Mouse (Mus musculus) testis, adult 2 months (tissue): ENCODE results near the gene Pde4dip. TPM values are rescaled to one million over a fixed set of nuclear protein-coding genes. Genes with fewer than 3 reads are reported as not detected.
A peak's percentile ranks its signal among the peaks of the same experiment; 100 is the strongest.

ENCODE experiments used
- H3K27ac ChIP-seq: fragments of 200-500 bp; 2 replicates; pipeline ENCODE4 v1.5.1; 2012; ENCODE audit warnings: low read depth, low read length; ENCODE audit not compliant: control insufficient read depth, insufficient read depth
- H3K27me3 ChIP-seq: fragments of 200-500 bp; 2 replicates; pipeline ENCODE4 v1.6.1; 2012; ENCODE audit warnings: mild to moderate bottlenecking, low read length, moderate library complexity; ENCODE audit not compliant: control insufficient read depth, insufficient read depth
- H3K36me3 ChIP-seq: fragments of 200-500 bp; 2 replicates; pipeline ENCODE4 v1.6.1; 2012; ENCODE audit warnings: mild to moderate bottlenecking, low read length; ENCODE audit not compliant: control insufficient read depth, insufficient read depth
- H3K4me1 ChIP-seq: fragments of 200-500 bp; 2 replicates; pipeline ENCODE4 v1.6.1; 2012; ENCODE audit warnings: low read length; ENCODE audit not compliant: control insufficient read depth, insufficient read depth
- H3K4me3 ChIP-seq: fragments of 200-500 bp; 2 replicates; pipeline ENCODE4 v1.5.1; 2012; ENCODE audit warnings: low read depth, mild to moderate bottlenecking, low read length, moderate library complexity, mixed read lengths; ENCODE audit not compliant: control insufficient read depth
- CTCF ChIP-seq: fragments of 200-500 bp; IDR thresholded peaks from 2 replicates; pipeline ENCODE4 v1.5.1; 2012; ENCODE audit warnings: low read depth, mild to moderate bottlenecking, inconsistent platforms, low read length, moderate library complexity; ENCODE audit not compliant: control insufficient read depth, insufficient read depth, insufficient replicate concordance
- POLR2A ChIP-seq: fragments of 200-500 bp; IDR thresholded peaks from 2 replicates; pipeline ENCODE4 v1.6.1; 2012; ENCODE audit warnings: low read depth, mild to moderate bottlenecking, inconsistent platforms, low read length, moderate library complexity; ENCODE audit not compliant: control insufficient read depth
- polyA plus RNA-seq: library from polyadenylated mRNA; depleted of rRNA; stranded (reverse); fragments of >200 nt; gene quantifications from 2 replicates; pipeline ENCODE4 v1.2.3, GENCODE M21; 2012

Pde4dip gene
- polyA plus RNA-seq, 1 experiment = 142 TPM

GRCm38 (mm10) chr3:97774861-97775260 is 113.6 kb downstream of the Pde4dip start:
- Histone ChIP-seq H3K36me3 (no peaks in the 10 kb centered on the region), H3K27ac (no peak overlapping the region), H3K27me3 (no peaks in the 10 kb centered on the region), H3K4me1 (no peaks in the 10 kb centered on the region), H3K4me3 (no peak overlapping the region)
- TF ChIP-seq POLR2A = no peak
- no peak for TF ChIP-seq CTCF

GRCm38 (mm10) chr3:97767771-97768762 is 120.4 kb downstream of the Pde4dip start:
- TF ChIP-seq POLR2A = no peak; the same call in none of the 2 replicates
- TF ChIP-seq CTCF = peak; percentile 54; the same call in 1 of the 2 replicates
- Histone ChIP-seq H3K27me3 (no peaks in the 10 kb centered on the region), H3K4me3 (peak overlapping the region; percentile 90), H3K4me1 (peaks cover 11% of the 10 kb centered on the region), H3K36me3 (no peaks in the 10 kb centered on the region), H3K27ac (peak overlapping the region; percentile 56)

GRCm38 (mm10) chr3:97767041-97767770 is 121.3 kb downstream of the Pde4dip start:
- peak overlapping the region; percentile 39; the same call in 1 of the 2 replicates for H3K27ac ChIP-seq
- TF ChIP-seq POLR2A (no peak), CTCF (no peak)
- no peaks in the 10 kb centered on the region for H3K27me3 ChIP-seq
- peaks cover 11% of the 10 kb centered on the region for H3K4me1 ChIP-seq
- no peaks in the 10 kb centered on the region for H3K36me3 ChIP-seq
- H3K4me3 ChIP-seq = peak overlapping the region; percentile 90

GRCm38 (mm10) chr3:97766459-97766858 is 122.0 kb downstream of the Pde4dip start:
- Histone ChIP-seq H3K36me3 (no peaks in the 10 kb centered on the region), H3K4me1 (peaks cover 11% of the 10 kb centered on the region), H3K27me3 (no peaks in the 10 kb centered on the region), H3K27ac (no peak overlapping the region), H3K4me3 (no peak overlapping the region; the same call in 1 of the 2 replicates)
- TF ChIP-seq POLR2A (no peak), CTCF (no peak)

- Histone ChIP-seq H3K4me3 (no peak overlapping the region), H3K27ac (no peak overlapping the region), H3K4me1 (peaks cover 11% of the 10 kb centered on the region), H3K27me3 (no peaks in the 10 kb centered on the region), H3K36me3 (no peaks in the 10 kb centered on the region)
- no peak for TF ChIP-seq POLR2A
- TF ChIP-seq CTCF = no peak
Measured at GRCm38 (mm10) chr3:97764152-97764551, 124.4 kb downstream of the Pde4dip start.

- H3K27me3 ChIP-seq = no peaks in the 10 kb centered on the region
- H3K27ac ChIP-seq = no peak overlapping the region
- TF ChIP-seq CTCF = no peak
- no peak for TF ChIP-seq POLR2A
- H3K4me1 ChIP-seq = peaks cover 4% of the 10 kb centered on the region
- H3K4me3 ChIP-seq = no peak overlapping the region
- H3K36me3 ChIP-seq = no peaks in the 10 kb centered on the region
Measured at GRCm38 (mm10) chr3:97761951-97762350, 126.6 kb downstream of the Pde4dip start.

DNA sequence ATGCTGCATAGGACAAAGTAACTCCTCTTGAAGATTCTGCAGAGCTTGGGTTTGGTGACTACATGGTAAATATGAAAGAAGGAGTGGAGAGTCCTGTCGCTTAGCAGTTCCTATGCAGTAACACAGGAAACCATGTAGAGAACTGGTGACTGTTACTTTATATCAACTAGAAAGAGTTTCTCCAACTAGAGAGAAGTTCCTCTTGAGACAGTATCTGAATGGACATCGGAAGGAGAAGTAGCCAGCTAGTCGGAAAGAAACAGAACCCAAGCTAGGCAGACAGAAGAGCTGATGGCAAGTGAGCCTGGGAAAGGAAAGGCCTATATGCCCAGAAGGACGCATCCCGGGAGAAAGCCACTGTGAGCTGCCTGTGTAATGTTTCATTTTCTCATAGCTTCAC is 127.3 kb downstream of the Pde4dip start:
- H3K4me1 ChIP-seq = no peaks in the 10 kb centered on the region
- TF ChIP-seq CTCF (no peak), POLR2A (no peak)
- no peak overlapping the region for H3K4me3 ChIP-seq
- H3K27me3 ChIP-seq = no peaks in the 10 kb centered on the region
- no peak overlapping the region for H3K27ac ChIP-seq
- peaks cover 2% of the 10 kb centered on the region; the same call in 1 of the 2 replicates for H3K36me3 ChIP-seq
